Mouse (Mus musculus) heart, embryonic 11.5 days (tissue): ENCODE data around the gene Syngr1. TPM values are rescaled to one million over a fixed set of nuclear protein-coding genes. Genes with fewer than 3 reads are reported as not detected.

Experiments used
- ATAC-seq: fragments of 200-750 bp; cut with Nextera tagmentation; replicated peaks from 2 replicates; pipeline ENCODE4 v1.8.0; 2017; ENCODE audit warnings: moderate library complexity; ENCODE audit not compliant: insufficient number of reproducible peaks, low FRiP score, low TSS enrichment
- H3K27ac ChIP-seq: fragments of 300-500 bp; sonication (generic); 2 replicates; pipeline ENCODE4 v1.5.1; 2014; ENCODE audit warnings: mild to moderate bottlenecking, low read depth, low read length
- H3K27me3 ChIP-seq: fragments of 300-500 bp; sonication (generic); 2 replicates; pipeline ENCODE4 v1.6.1; 2014; ENCODE audit warnings: mild to moderate bottlenecking, low read length, mixed read lengths; ENCODE audit not compliant: control insufficient read depth, insufficient read depth
- H3K36me3 ChIP-seq: fragments of 300-500 bp; sonication (generic); 2 replicates; pipeline ENCODE4 v1.6.1; 2014; ENCODE audit warnings: mild to moderate bottlenecking, low read length, moderate library complexity, mixed read lengths; ENCODE audit not compliant: control insufficient read depth, insufficient read depth
- H3K4me1 ChIP-seq: fragments of 300-500 bp; sonication (generic); 2 replicates; pipeline ENCODE4 v1.6.1; 2014; ENCODE audit warnings: low read length; ENCODE audit not compliant: control insufficient read depth, insufficient read depth
- H3K4me2 ChIP-seq: fragments of 300-500 bp; sonication (generic); 2 replicates; pipeline ENCODE4 v1.6.1; 2014; ENCODE audit warnings: mild to moderate bottlenecking, moderate library complexity
- H3K4me3 ChIP-seq: fragments of 300-500 bp; sonication (generic); 2 replicates; pipeline ENCODE4 v1.5.1; 2014; ENCODE audit warnings: low read depth, low read length
- H3K9ac ChIP-seq: fragments of 300-500 bp; sonication (generic); 2 replicates; pipeline ENCODE4 v1.6.1; 2014; ENCODE audit warnings: mild to moderate bottlenecking, low read depth, low read length, moderate library complexity
- H3K9me3 ChIP-seq: fragments of 300-500 bp; sonication (generic); replicated peaks from 2 replicates; pipeline ENCODE4 v1.6.1; 2016; ENCODE audit warnings: low read length; ENCODE audit not compliant: control insufficient read depth
- WGBS: fragments of 180-500 bp; shearing (Covaris S2); extraction: QIAGEN DNeasy Blood & Tissue Kit; methylation state at CpG from one replicate; pipeline ENCODE4 v1.1.7; 2014; ENCODE audit not compliant: insufficient replicate concordance; 5-methylcytosine and 5-hydroxymethylcytosine counted together
- polyA plus RNA-seq: library from polyadenylated mRNA; unstranded; fragments of >200 nt; fragmentation: Nextera tagmentation; extraction: Ambion mirVana; gene quantifications from 2 replicates; pipeline ENCODE4 v1.2.1, GENCODE M21; 2014

Gene Syngr1
- polyA plus RNA-seq, 1 experiment from 2014 or later, result 15.2 TPM

DNA sequence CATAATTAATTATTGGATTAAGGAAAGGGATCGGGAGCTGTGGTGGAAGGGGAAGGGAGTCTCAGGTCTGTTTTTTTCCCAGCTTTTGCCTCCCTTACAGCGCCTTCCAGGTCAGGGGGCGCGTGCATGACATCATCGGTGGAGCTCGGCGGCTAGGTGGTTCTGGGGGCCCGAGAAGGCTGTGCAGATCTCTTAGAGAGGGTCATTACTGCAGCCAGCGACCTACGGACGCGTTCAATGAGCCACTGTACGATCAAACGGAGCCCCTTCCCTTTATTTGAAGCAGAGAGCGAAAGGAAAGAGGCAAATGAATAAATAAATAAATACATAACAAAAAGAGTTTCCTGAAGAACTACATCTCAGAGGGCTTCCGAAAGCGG, 403 bp upstream of the Syngr1 start:
- peak; percentile 53; the same call in 1 of the 2 replicates for ATAC-seq
- H3K27me3 ChIP-seq, result peaks cover 36% of the 10 kb centered on the region
- 3% methylated on average over 17 of the region's 17 CpGs for WGBS

DNA sequence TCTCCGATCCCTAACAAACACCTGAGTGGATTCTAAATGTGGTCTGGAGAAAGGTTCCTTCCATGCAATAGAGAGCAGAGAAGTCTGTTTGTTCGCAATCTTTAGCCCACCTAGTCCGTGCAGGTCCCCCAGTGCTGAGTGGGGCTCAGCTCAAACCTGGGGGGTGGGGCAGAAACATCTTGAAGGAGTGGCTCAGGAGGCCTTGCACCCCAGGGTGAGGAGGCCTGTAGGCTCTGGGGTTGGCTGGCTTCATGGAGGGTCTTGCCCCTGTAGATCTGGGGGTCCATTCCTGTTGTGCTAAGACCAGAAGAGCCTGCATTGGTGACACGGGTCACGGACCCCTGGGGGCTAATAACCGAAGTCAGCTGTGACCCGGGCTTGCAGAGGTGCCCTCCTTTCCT, 907 bp downstream of the Syngr1 start:
- ATAC-seq, result no peak
- Histone ChIP-seq H3K27ac (no peak overlapping the region), H3K4me3 (peak overlapping the region; percentile 73), H3K4me2 (peak overlapping the region; percentile 98), H3K27me3 (peaks cover 39% of the 10 kb centered on the region), H3K4me1 (0 out of 2 replicates have a peak, but pooled peaks cover under 1% of the 10 kb centered on the region), H3K36me3 (no peaks in the 10 kb centered on the region), H3K9ac (no peak overlapping the region), H3K9me3 (no peaks in the 10 kb centered on the region)
- 22% methylated on average over 7 of the region's 7 CpGs for WGBS

More for the DNA sequence above, 403 bp upstream of the Syngr1 start:
- H3K9ac ChIP-seq, result peak overlapping the region; percentile 76
- H3K27ac ChIP-seq, result no peak overlapping the region
- no peaks in the 10 kb centered on the region for H3K36me3 ChIP-seq
- no peaks in the 10 kb centered on the region for H3K9me3 ChIP-seq
- H3K4me1 ChIP-seq, result no peaks in the 10 kb centered on the region
- peak overlapping the region; percentile 98 for H3K4me2 ChIP-seq
- peak overlapping the region; percentile 73 for H3K4me3 ChIP-seq

- Histone ChIP-seq H3K4me2 (no peak overlapping the region; the same call in 1 of the 2 replicates), H3K27ac (no peak overlapping the region), H3K27me3 (peaks cover 39% of the 10 kb centered on the region), H3K36me3 (no peaks in the 10 kb centered on the region), H3K4me3 (no peak overlapping the region), H3K4me1 (peaks cover 4% of the 10 kb centered on the region; the same call in 1 of the 2 replicates), H3K9ac (no peak overlapping the region), H3K9me3 (no peaks in the 10 kb centered on the region)
- ATAC-seq, result no peak
- 26% methylated on average over 8 of the region's 8 CpGs for WGBS
Measured at GRCm38 (mm10) chr15:80092599-80092998, 1.5 kb downstream of the Syngr1 start.

DNA sequence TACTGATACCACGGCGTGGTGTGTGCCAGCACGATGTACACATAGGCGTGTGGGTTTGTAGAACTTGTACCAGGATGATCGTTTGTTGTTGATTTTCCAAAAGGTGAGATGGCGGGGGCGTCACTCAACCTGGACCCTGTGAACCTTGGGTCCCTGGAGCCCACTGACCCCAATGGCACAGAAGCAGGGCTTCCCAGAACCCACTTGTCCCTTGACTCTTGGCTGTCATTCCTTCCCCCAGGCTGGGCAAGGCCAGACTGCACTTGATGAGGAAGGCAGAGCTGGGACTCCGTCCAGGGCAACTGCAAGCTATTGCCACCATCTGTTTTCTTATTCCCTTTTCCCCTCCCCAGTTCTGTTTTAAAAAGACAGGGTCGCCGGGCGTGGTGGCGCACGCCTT, 3.1 kb downstream of the Syngr1 start:
- peaks cover 17% of the 10 kb centered on the region for H3K4me1 ChIP-seq
- no peaks in the 10 kb centered on the region for H3K9me3 ChIP-seq
- WGBS, result 84% methylated on average over 13 of the region's 13 CpGs
- no peak overlapping the region for H3K9ac ChIP-seq
- no peak overlapping the region for H3K4me3 ChIP-seq
- H3K36me3 ChIP-seq, result no peaks in the 10 kb centered on the region
- H3K27ac ChIP-seq, result no peak overlapping the region
- peaks cover 39% of the 10 kb centered on the region for H3K27me3 ChIP-seq
- H3K4me2 ChIP-seq, result no peak overlapping the region
- ATAC-seq, result no peak

- Histone ChIP-seq H3K4me3 (no peak overlapping the region), H3K9me3 (no peaks in the 10 kb centered on the region), H3K27ac (no peak overlapping the region), H3K4me2 (no peak overlapping the region), H3K9ac (no peak overlapping the region), H3K36me3 (no peaks in the 10 kb centered on the region), H3K27me3 (peaks cover 31% of the 10 kb centered on the region), H3K4me1 (peaks cover 17% of the 10 kb centered on the region)
- 56% methylated on average over 1 of the region's 1 CpGs for WGBS
- no peak for ATAC-seq
Measured at GRCm38 (mm10) chr15:80095596-80095995, 4.5 kb downstream of the Syngr1 start.

DNA sequence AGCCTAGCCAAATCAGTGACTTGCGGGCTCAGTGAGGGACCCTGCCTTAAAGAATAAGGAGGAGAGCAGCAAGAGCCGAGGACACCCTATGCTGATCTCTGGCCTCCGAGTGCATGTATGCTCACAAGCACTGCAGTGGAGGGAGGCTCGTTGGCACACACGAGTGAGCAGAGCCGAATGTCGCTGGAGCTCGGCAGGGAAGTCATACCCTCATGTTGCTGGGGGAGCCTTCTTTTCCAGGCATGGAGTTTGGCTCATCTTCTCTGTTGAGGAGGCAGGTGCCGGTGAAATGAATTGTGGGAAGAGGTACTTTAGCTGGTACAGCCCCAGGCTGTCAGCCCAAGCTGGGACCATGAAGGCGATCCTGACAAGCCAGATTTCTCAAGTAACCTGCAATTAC, 5.3 kb downstream of the Syngr1 start:
- Histone ChIP-seq H3K36me3 (no peaks in the 10 kb centered on the region), H3K4me1 (peaks cover 17% of the 10 kb centered on the region), H3K4me2 (no peak overlapping the region), H3K4me3 (no peak overlapping the region), H3K27ac (no peak overlapping the region), H3K9me3 (no peaks in the 10 kb centered on the region), H3K9ac (no peak overlapping the region), H3K27me3 (peaks cover 28% of the 10 kb centered on the region)
- WGBS, result 74% methylated on average over 10 of the region's 10 CpGs
- no peak for ATAC-seq

DNA sequence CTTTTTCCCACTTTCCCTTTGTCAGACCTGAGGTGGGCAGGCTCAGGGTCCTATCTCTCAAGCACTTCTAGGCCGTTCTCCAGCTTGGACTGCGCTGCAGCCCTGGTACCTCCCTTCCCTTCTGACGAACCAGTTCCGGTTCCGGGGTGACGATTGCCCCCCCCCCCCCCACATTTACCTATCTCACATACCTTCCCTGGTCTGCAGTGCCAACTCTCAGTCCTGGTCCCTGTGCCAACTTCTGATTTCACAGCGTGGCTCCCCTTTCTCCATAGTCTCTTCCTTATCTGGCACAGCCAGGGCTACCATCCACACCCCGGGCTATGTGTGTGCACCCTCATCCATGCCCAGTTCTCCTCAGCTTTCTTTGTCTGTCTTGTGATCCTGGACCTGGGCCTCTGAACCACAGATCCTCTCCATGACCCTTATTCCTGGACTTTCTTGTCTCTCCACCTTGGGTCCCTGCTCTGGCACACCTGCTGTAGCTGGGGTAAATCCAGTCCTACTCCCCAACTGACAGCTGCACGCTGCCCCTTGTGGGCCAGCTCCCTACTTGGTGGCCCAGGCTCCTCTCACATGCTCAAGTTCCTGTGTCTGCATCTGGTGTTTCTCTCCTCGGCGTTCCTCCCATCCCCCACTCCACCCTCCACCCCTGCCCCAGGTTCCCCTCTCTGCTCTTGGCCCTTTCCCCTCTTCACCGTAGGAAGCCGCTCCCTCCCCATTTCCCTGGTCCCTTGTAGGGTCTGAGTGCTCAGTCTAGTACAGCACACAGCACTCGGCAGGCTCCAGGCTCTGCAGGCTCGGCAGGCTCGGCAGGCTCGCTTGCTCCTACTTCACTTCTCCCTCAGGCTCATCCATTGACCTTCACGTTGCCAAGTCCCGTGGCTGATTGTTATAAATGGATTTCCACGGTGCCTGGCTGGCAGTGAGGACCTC, 6.1 kb downstream of the Syngr1 start:
- no peak overlapping the region for H3K4me3 ChIP-seq
- peak overlapping the region; percentile 48 for H3K4me2 ChIP-seq
- WGBS, result 17% methylated on average over 20 of the region's 20 CpGs
- H3K27ac ChIP-seq, result no peak overlapping the region
- no peaks in the 10 kb centered on the region for H3K36me3 ChIP-seq
- peaks cover 17% of the 10 kb centered on the region for H3K4me1 ChIP-seq
- H3K9ac ChIP-seq, result peak overlapping the region; percentile 39; the same call in 1 of the 2 replicates
- H3K9me3 ChIP-seq, result no peaks in the 10 kb centered on the region
- ATAC-seq, result peak; percentile 57; the same call in 1 of the 2 replicates
- peaks cover 20% of the 10 kb centered on the region for H3K27me3 ChIP-seq

DNA sequence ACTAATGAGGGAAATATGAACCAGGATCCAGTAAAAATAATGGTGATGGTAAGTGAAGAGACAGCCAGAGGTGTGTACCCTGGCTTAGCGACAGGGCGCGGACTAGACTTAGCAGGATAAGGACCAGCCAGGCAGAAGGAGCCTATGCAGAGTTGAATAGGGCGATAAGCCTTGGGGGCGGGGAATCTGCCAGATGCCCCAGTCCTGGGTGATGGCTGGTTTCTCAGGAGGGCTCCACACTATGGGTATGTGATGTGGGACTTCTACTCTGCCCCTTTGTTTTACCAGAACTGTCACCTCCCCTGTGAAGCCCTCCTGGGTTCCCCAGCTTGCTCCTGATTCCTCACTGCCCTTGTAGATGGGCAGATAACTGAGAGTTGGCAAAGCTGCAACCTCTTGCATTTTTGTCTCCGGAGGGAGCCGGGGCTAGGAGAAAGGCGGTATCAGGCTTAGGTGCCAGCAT, 6.9 kb downstream of the Syngr1 start:
- Histone ChIP-seq H3K9ac (no peak overlapping the region), H3K36me3 (no peaks in the 10 kb centered on the region), H3K27ac (no peak overlapping the region), H3K27me3 (peaks cover 12% of the 10 kb centered on the region), H3K4me3 (no peak overlapping the region), H3K4me1 (peaks cover 17% of the 10 kb centered on the region), H3K4me2 (peak overlapping the region; percentile 48), H3K9me3 (no peaks in the 10 kb centered on the region)
- ATAC-seq, result no peak
- WGBS, result 19% methylated on average over 8 of the region's 8 CpGs
